Mouse (Mus musculus): ENCODE measurements around the gene Smarca2. TPM values are rescaled to one million over a fixed set of nuclear protein-coding genes. Genes with fewer than 3 reads are reported as not detected.
"Not testable (repeated sequence)": the region's sequence is repeated elsewhere in the genome, so short reads cannot be mapped to it uniquely, and the experiment has no call there.

Gene Smarca2
- polyA plus RNA-seq, 1 experiment from 2014 or later, result 7.5 TPM

- ATAC-seq; H3K4me1 ChIP-seq; H3K27me3 ChIP-seq (replicated peaks); H3K27ac ChIP-seq; H3K9ac ChIP-seq; H3K4me2 ChIP-seq; H3K9me3 ChIP-seq (replicated peaks); H3K4me3 ChIP-seq; H3K36me3 ChIP-seq: not testable (repeated sequence)
These were observed 66.6 kb downstream of the Smarca2 start for GRCm38 (mm10) chr19:26671413-26671812.

- H3K4me3 ChIP-seq, result no peak overlapping the region
- H3K36me3 ChIP-seq, result no peaks in the 10 kb centered on the region
- WGBS (ENCODE audit: insufficient replicate concordance), result 52% methylated on average over 6 of the region's 6 CpGs
- H3K4me1 ChIP-seq, result no peaks in the 10 kb centered on the region
- ATAC-seq, result no peak
- no peak overlapping the region for H3K9ac ChIP-seq
- no peak overlapping the region for H3K4me2 ChIP-seq
- no peak overlapping the region for H3K27ac ChIP-seq
- no peaks in the 10 kb centered on the region for H3K9me3 ChIP-seq (replicated peaks)
- H3K27me3 ChIP-seq (replicated peaks), result no peaks in the 10 kb centered on the region
These were observed 71.1 kb downstream of the Smarca2 start for GRCm38 (mm10) chr19:26675917-26676316.

- Histone ChIP-seq H3K4me2 (no peak overlapping the region), H3K9ac (no peak overlapping the region), H3K4me3 (no peak overlapping the region), H3K36me3 (no peaks in the 10 kb centered on the region), H3K9me3 (replicated peaks) (no peaks in the 10 kb centered on the region), H3K4me1 (no peaks in the 10 kb centered on the region), H3K27me3 (replicated peaks) (no peaks in the 10 kb centered on the region), H3K27ac (no peak overlapping the region)
- WGBS (ENCODE audit: insufficient replicate concordance), result 45% methylated on average over 8 of the region's 8 CpGs
- ATAC-seq, result no peak
These were observed 73.7 kb downstream of the Smarca2 start for GRCm38 (mm10) chr19:26678543-26678942.

- no peak overlapping the region for H3K4me2 ChIP-seq
- no peak overlapping the region for H3K9ac ChIP-seq
- no peaks in the 10 kb centered on the region for H3K36me3 ChIP-seq
- no peak overlapping the region for H3K4me3 ChIP-seq
- H3K27me3 ChIP-seq (replicated peaks), result no peaks in the 10 kb centered on the region
- no peak overlapping the region for H3K27ac ChIP-seq
- no peaks in the 10 kb centered on the region for H3K9me3 ChIP-seq (replicated peaks)
- WGBS (ENCODE audit: insufficient replicate concordance), result 54% methylated on average over 3 of the region's 3 CpGs
- H3K4me1 ChIP-seq, result no peaks in the 10 kb centered on the region
- no peak for ATAC-seq
These were observed 74.8 kb downstream of the Smarca2 start for GRCm38 (mm10) chr19:26679674-26680073.

GRCm38 (mm10) chr19:26681549-26681948, 76.7 kb downstream of the Smarca2 start:
- no peaks in the 10 kb centered on the region for H3K27me3 ChIP-seq (replicated peaks)
- no peak overlapping the region for H3K27ac ChIP-seq
- no peaks in the 10 kb centered on the region for H3K4me1 ChIP-seq
- no peak overlapping the region for H3K9ac ChIP-seq
- H3K4me2 ChIP-seq, result no peak overlapping the region
- no peak for ATAC-seq
- H3K9me3 ChIP-seq (replicated peaks), result no peaks in the 10 kb centered on the region
- WGBS (ENCODE audit: insufficient replicate concordance), result 83% methylated on average over 8 of the region's 8 CpGs
- no peaks in the 10 kb centered on the region for H3K36me3 ChIP-seq
- no peak overlapping the region for H3K4me3 ChIP-seq

- Histone ChIP-seq H3K9ac (no peak overlapping the region), H3K4me1 (no peaks in the 10 kb centered on the region), H3K4me2 (no peak overlapping the region), H3K9me3 (replicated peaks) (no peaks in the 10 kb centered on the region), H3K27ac (no peak overlapping the region), H3K4me3 (no peak overlapping the region), H3K36me3 (no peaks in the 10 kb centered on the region), H3K27me3 (replicated peaks) (no peaks in the 10 kb centered on the region)
- no peak for ATAC-seq
- WGBS (ENCODE audit: insufficient replicate concordance), result 68% methylated on average over 4 of the region's 4 CpGs
These were observed 77.3 kb downstream of the Smarca2 start for GRCm38 (mm10) chr19:26682130-26682529.

- H3K36me3 ChIP-seq, result no peaks in the 10 kb centered on the region
- ATAC-seq, result no peak
- no peak overlapping the region for H3K4me2 ChIP-seq
- no peaks in the 10 kb centered on the region for H3K27me3 ChIP-seq (replicated peaks)
- 66% methylated on average over 2 of the region's 2 CpGs for WGBS (ENCODE audit: insufficient replicate concordance)
- H3K9ac ChIP-seq, result no peak overlapping the region
- H3K9me3 ChIP-seq (replicated peaks), result no peaks in the 10 kb centered on the region
- no peak overlapping the region for H3K4me3 ChIP-seq
- no peak overlapping the region for H3K27ac ChIP-seq
- H3K4me1 ChIP-seq, result no peaks in the 10 kb centered on the region
These were observed 77.9 kb downstream of the Smarca2 start for GRCm38 (mm10) chr19:26682731-26683130.

GRCm38 (mm10) chr19:26683731-26684130, 78.9 kb downstream of the Smarca2 start:
- Histone ChIP-seq H3K4me1 (no peaks in the 10 kb centered on the region), H3K4me3 (no peak overlapping the region), H3K4me2 (no peak overlapping the region), H3K27ac (no peak overlapping the region), H3K36me3 (no peaks in the 10 kb centered on the region), H3K9me3 (replicated peaks) (no peaks in the 10 kb centered on the region), H3K27me3 (replicated peaks) (no peaks in the 10 kb centered on the region), H3K9ac (no peak overlapping the region)
- no peak for ATAC-seq
- 73% methylated on average over 8 of the region's 8 CpGs for WGBS (ENCODE audit: insufficient replicate concordance)

GRCm38 (mm10) chr19:26690516-26690915, 85.7 kb downstream of the Smarca2 start:
- WGBS (ENCODE audit: insufficient replicate concordance), result 70% methylated on average over 4 of the region's 4 CpGs
- Histone ChIP-seq H3K27me3 (replicated peaks) (no peaks in the 10 kb centered on the region), H3K36me3 (no peaks in the 10 kb centered on the region), H3K4me3 (no peak overlapping the region), H3K4me1 (no peaks in the 10 kb centered on the region), H3K9me3 (replicated peaks) (no peaks in the 10 kb centered on the region), H3K4me2 (no peak overlapping the region), H3K9ac (no peak overlapping the region), H3K27ac (no peak overlapping the region)
- ATAC-seq, result no peak

GRCm38 (mm10) chr19:26697107-26697506, 92.3 kb downstream of the Smarca2 start:
- Histone ChIP-seq H3K27ac (no peak overlapping the region), H3K9me3 (replicated peaks) (no peaks in the 10 kb centered on the region), H3K27me3 (replicated peaks) (no peaks in the 10 kb centered on the region), H3K4me1 (no peaks in the 10 kb centered on the region), H3K4me2 (no peak overlapping the region), H3K9ac (no peak overlapping the region), H3K36me3 (no peaks in the 10 kb centered on the region; the same call in 1 of the 2 replicates), H3K4me3 (no peak overlapping the region)
- 51% methylated on average over 4 of the region's 4 CpGs for WGBS (ENCODE audit: insufficient replicate concordance)
- ATAC-seq, result no peak

GRCm38 (mm10) chr19:26704545-26705209, 99.8 kb downstream of the Smarca2 start:
- Histone ChIP-seq H3K9me3 (replicated peaks) (no peaks in the 10 kb centered on the region), H3K36me3 (no peaks in the 10 kb centered on the region), H3K4me1 (peaks cover 4% of the 10 kb centered on the region; the same call in 1 of the 2 replicates), H3K4me3 (no peak overlapping the region), H3K9ac (no peak overlapping the region), H3K4me2 (no peak overlapping the region), H3K27ac (no peak overlapping the region), H3K27me3 (replicated peaks) (no peaks in the 10 kb centered on the region)
- 76% methylated on average over 10 of the region's 10 CpGs for WGBS (ENCODE audit: insufficient replicate concordance)
- ATAC-seq, result no peak

GRCm38 (mm10) chr19:26706910-26707309, 102.1 kb downstream of the Smarca2 start:
- H3K4me2 ChIP-seq, result no peak overlapping the region
- no peaks in the 10 kb centered on the region for H3K36me3 ChIP-seq
- H3K4me1 ChIP-seq, result peaks cover 4% of the 10 kb centered on the region; the same call in 1 of the 2 replicates
- H3K9me3 ChIP-seq (replicated peaks), result no peaks in the 10 kb centered on the region
- no peaks in the 10 kb centered on the region for H3K27me3 ChIP-seq (replicated peaks)
- H3K9ac ChIP-seq, result no peak overlapping the region
- no peak for ATAC-seq
- no peak overlapping the region for H3K27ac ChIP-seq
- WGBS (ENCODE audit: insufficient replicate concordance), result 35% methylated on average over 5 of the region's 5 CpGs
- H3K4me3 ChIP-seq, result no peak overlapping the region

GRCm38 (mm10) chr19:26709095-26709494, 104.2 kb downstream of the Smarca2 start:
- H3K27ac ChIP-seq, result no peak overlapping the region
- H3K36me3 ChIP-seq, result no peaks in the 10 kb centered on the region
- H3K4me2 ChIP-seq, result no peak overlapping the region
- H3K4me1 ChIP-seq, result peaks cover 4% of the 10 kb centered on the region; the same call in 1 of the 2 replicates
- no peak overlapping the region for H3K4me3 ChIP-seq
- no peaks in the 10 kb centered on the region for H3K27me3 ChIP-seq (replicated peaks)
- no peak overlapping the region for H3K9ac ChIP-seq
- no peak for ATAC-seq
- no peaks in the 10 kb centered on the region for H3K9me3 ChIP-seq (replicated peaks)
- WGBS (ENCODE audit: insufficient replicate concordance), result 63% methylated on average over 12 of the region's 12 CpGs
